Mouse (Mus musculus): ENCODE results near the gene Btla.

DNA sequence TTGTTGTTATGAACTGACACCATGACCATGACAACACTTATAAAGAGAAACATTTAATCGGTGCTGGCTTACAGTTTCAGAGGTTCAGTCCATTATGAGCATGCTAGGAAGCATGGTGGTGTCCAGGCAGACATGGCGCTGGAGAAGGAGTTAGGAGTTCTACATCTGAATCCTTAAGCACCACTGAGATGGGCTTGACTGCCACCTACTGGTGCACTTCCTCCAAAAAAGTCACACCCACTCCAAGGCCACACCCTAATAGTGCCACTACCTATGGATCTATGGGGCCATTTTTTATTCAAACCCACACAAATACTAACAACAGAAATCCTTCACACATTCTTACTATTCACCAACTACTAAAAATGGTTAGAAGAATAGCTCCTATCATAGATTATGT lies 35.5 kb downstream of the Btla start:
- no peak for TF ChIP-seq CTCF (conservative IDR thresholded peaks at IDR 0.05; ENCODE audit: insufficient read depth, insufficient read length, low read depth, low read length)
- no peak for TF ChIP-seq POLR2A (IDR thresholded peaks at IDR 0.05; ENCODE audit: low read depth, low read length)
